Mouse (Mus musculus): ENCODE measurements at regions not wholly inside any gene's neighbourhood (a gene's known extent, or its start where the extent isn't known, plus 50 kb on each side); places are given as distances from the start of the nearest gene placed in this dataset.

- DNase-seq (ENCODE audit: low spot score, missing footprints), result peak; percentile 99
- peak overlapping the region; percentile 11; the same call in 1 of the 2 replicates for H3K4me2 ChIP-seq
- ATAC-seq (ENCODE audit: low FRiP score), result peak; percentile 75; the same call in 1 of the 2 replicates
- no peak overlapping the region for H3K27ac ChIP-seq (ENCODE audit: low read depth, low read length)
- peaks cover 18% of the 10 kb centered on the region for H3K4me1 ChIP-seq (ENCODE audit: control insufficient read depth, insufficient read depth, low read length)
- WGBS, result 37% methylated on average over 15 of the region's 15 CpGs
- peak overlapping the region; percentile 34; the same call in 1 of the 2 replicates for H3K9ac ChIP-seq (ENCODE audit: low read length)
- no peaks in the 10 kb centered on the region for H3K36me3 ChIP-seq (ENCODE audit: control insufficient read depth, insufficient read depth, low read length)
- H3K9me3 ChIP-seq (ENCODE audit: control insufficient read depth, low read length), result no peaks in the 10 kb centered on the region
- no peaks in the 10 kb centered on the region; the same call in 1 of the 2 replicates for H3K27me3 ChIP-seq (ENCODE audit: control insufficient read depth, insufficient read depth, low read length)
- H3K4me3 ChIP-seq (ENCODE audit: low read depth, low read length), result no peak overlapping the region
Observed at GRCm38 (mm10) chr1:61181099-61181821, 203.5 kb downstream of the Icos start.

DNA sequence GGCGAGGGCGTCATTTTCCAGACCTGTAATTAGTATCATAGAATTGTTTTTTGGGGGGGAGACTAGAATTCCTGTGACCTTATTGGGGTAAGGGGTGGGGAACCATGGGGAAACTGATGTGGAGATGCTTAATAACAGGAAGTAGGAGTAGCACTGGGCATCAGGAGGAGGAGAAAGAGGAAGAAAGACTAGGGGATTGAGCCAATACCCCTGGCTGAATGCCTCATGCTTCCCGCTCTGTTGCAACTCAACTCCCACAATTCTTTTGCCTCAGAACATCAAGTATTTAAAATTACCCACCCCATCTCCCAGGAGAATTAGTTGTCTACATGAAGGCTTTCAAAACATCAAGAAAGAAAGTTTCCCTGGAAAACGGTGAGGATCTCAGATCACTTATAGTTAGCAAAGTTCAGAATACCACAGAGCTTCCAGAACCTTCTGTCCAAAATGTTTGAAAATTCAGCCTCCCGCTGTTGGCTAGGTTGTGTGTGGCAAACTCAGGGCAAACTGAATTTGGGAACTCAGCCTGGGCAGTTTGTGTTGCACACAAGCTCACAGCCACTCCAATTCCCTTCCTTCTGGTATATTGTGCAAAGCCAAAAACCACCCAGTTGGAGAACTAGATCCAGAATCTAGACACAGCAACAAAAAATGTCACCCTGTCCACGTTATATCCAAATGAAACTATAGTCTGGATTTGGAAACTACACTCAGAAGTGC, 209.8 kb downstream of the Icos start:
- H3K36me3 ChIP-seq (ENCODE audit: control insufficient read depth, insufficient read depth, low read length), result no peaks in the 10 kb centered on the region
- H3K9ac ChIP-seq (ENCODE audit: low read length), result no peak overlapping the region
- no peaks in the 10 kb centered on the region for H3K4me1 ChIP-seq (ENCODE audit: control insufficient read depth, insufficient read depth, low read length)
- no peak for ATAC-seq (ENCODE audit: low FRiP score)
- no peak for DNase-seq (ENCODE audit: low spot score, missing footprints)
- H3K4me3 ChIP-seq (ENCODE audit: low read depth, low read length), result no peak overlapping the region
- no peaks in the 10 kb centered on the region for H3K9me3 ChIP-seq (ENCODE audit: control insufficient read depth, low read length)
- no peak overlapping the region for H3K4me2 ChIP-seq
- no peaks in the 10 kb centered on the region for H3K27me3 ChIP-seq (ENCODE audit: control insufficient read depth, insufficient read depth, low read length)
- WGBS, result 90% methylated on average over 6 of the region's 6 CpGs
- H3K27ac ChIP-seq (ENCODE audit: low read depth, low read length), result no peak overlapping the region

- H3K36me3 ChIP-seq (ENCODE audit: control insufficient read depth, insufficient read depth, low read length), result no peaks in the 10 kb centered on the region
- no peaks in the 10 kb centered on the region for H3K27me3 ChIP-seq (ENCODE audit: control insufficient read depth, insufficient read depth, low read length)
- H3K27ac ChIP-seq (ENCODE audit: low read depth, low read length), result no peak overlapping the region
- WGBS, result 91% methylated on average over 3 of the region's 3 CpGs
- no peak overlapping the region for H3K4me2 ChIP-seq
- no peak for ATAC-seq (ENCODE audit: low FRiP score)
- DNase-seq (ENCODE audit: low spot score, missing footprints), result no peak
- H3K4me1 ChIP-seq (ENCODE audit: control insufficient read depth, insufficient read depth, low read length), result no peaks in the 10 kb centered on the region
- H3K9me3 ChIP-seq (ENCODE audit: control insufficient read depth, low read length), result no peaks in the 10 kb centered on the region
- no peak overlapping the region for H3K4me3 ChIP-seq (ENCODE audit: low read depth, low read length)
- H3K9ac ChIP-seq (ENCODE audit: low read length), result no peak overlapping the region
Observed at GRCm38 (mm10) chr1:61190921-61191320, 213.2 kb downstream of the Icos start.

- peaks cover 6% of the 10 kb centered on the region for H3K4me1 ChIP-seq (ENCODE audit: control insufficient read depth, insufficient read depth, low read length)
- H3K9ac ChIP-seq (ENCODE audit: low read length), result no peak overlapping the region
- no peak overlapping the region for H3K4me3 ChIP-seq (ENCODE audit: low read depth, low read length)
- H3K36me3 ChIP-seq (ENCODE audit: control insufficient read depth, insufficient read depth, low read length), result no peaks in the 10 kb centered on the region
- no peaks in the 10 kb centered on the region for H3K9me3 ChIP-seq (ENCODE audit: control insufficient read depth, low read length)
- DNase-seq (ENCODE audit: low spot score, missing footprints) (no peak), ATAC-seq (ENCODE audit: low FRiP score) (no peak)
- no peak overlapping the region for H3K4me2 ChIP-seq
- 92% methylated on average over 3 of the region's 3 CpGs for WGBS
- no peak overlapping the region for H3K27ac ChIP-seq (ENCODE audit: low read depth, low read length)
- H3K27me3 ChIP-seq (ENCODE audit: control insufficient read depth, insufficient read depth, low read length), result no peaks in the 10 kb centered on the region
Observed at GRCm38 (mm10) chr1:61198549-61199062, 220.9 kb downstream of the Icos start.

GRCm38 (mm10) chr1:61201006-61201405, 223.3 kb downstream of the Icos start:
- H3K27ac ChIP-seq (ENCODE audit: low read depth, low read length), result no peak overlapping the region

DNA sequence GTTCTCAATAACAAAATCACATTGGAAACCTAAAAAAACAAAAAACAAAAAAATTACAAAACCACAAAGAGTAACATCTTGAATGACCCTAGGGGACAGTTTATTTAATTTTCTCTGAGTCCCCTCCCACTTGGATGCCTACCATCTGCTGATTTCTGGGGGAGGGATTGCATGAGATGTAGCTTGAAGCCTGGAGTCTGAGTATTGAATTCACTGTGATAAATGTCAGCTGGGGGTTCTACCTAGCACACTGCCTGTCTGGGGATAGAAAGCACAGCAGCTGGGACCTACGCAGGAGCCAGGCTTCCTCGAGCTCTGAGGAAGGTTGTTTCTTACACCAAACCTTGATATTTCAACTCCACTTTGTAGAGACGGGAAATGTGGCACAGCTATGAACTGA, 224.4 kb downstream of the Icos start:
- no peaks in the 10 kb centered on the region for H3K27me3 ChIP-seq (ENCODE audit: control insufficient read depth, insufficient read depth, low read length)
- H3K4me1 ChIP-seq (ENCODE audit: control insufficient read depth, insufficient read depth, low read length), result peaks cover 6% of the 10 kb centered on the region
- H3K9me3 ChIP-seq (ENCODE audit: control insufficient read depth, low read length), result no peaks in the 10 kb centered on the region
- DNase-seq (ENCODE audit: low spot score, missing footprints) (no peak), ATAC-seq (ENCODE audit: low FRiP score) (no peak)
- H3K9ac ChIP-seq (ENCODE audit: low read length), result no peak overlapping the region
- H3K4me2 ChIP-seq, result no peak overlapping the region
- WGBS, result 72% methylated on average over 3 of the region's 3 CpGs
- no peak overlapping the region for H3K27ac ChIP-seq (ENCODE audit: low read depth, low read length)
- H3K36me3 ChIP-seq (ENCODE audit: control insufficient read depth, insufficient read depth, low read length), result no peaks in the 10 kb centered on the region
- no peak overlapping the region for H3K4me3 ChIP-seq (ENCODE audit: low read depth, low read length)

More at GRCm38 (mm10) chr1:61201006-61201405, 223.3 kb downstream of the Icos start:
- Histone ChIP-seq H3K9ac (ENCODE audit: low read length) (no peak overlapping the region), H3K4me3 (ENCODE audit: low read depth, low read length) (no peak overlapping the region), H3K9me3 (ENCODE audit: control insufficient read depth, low read length) (no peaks in the 10 kb centered on the region), H3K4me1 (ENCODE audit: control insufficient read depth, insufficient read depth, low read length) (peaks cover 6% of the 10 kb centered on the region), H3K4me2 (no peak overlapping the region), H3K27me3 (ENCODE audit: control insufficient read depth, insufficient read depth, low read length) (no peaks in the 10 kb centered on the region), H3K36me3 (ENCODE audit: control insufficient read depth, insufficient read depth, low read length) (no peaks in the 10 kb centered on the region)
- ATAC-seq (ENCODE audit: low FRiP score) (no peak), DNase-seq (ENCODE audit: low spot score, missing footprints) (no peak)
- 82% methylated on average over 2 of the region's 2 CpGs for WGBS

DNA sequence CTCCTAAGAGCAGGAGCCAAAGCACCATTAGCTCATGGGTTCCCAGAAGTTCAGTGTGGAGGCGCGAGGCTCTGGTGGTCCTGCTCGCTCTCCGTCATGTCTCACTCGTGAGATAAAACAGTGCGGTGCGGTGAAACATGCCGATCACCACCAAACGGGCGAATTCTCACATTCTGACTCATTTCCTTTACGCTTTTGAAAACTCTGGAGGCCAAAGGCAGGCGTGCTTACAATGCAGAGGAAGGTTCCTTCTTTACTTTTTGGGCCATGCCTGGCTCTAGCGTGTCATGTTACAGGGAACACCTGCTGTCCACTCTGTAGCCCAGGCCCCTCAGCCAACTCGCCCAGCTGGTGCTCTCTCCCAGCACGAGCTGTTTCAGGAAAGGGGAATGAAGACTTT, 225.4 kb downstream of the Icos start:
- Histone ChIP-seq H3K4me2 (no peak overlapping the region), H3K4me1 (ENCODE audit: control insufficient read depth, insufficient read depth, low read length) (peaks cover 6% of the 10 kb centered on the region)

GRCm38 (mm10) chr1:61203612-61204011, 225.9 kb downstream of the Icos start:
- no peak for ATAC-seq (ENCODE audit: low FRiP score)
- H3K9me3 ChIP-seq (ENCODE audit: control insufficient read depth, low read length), result no peaks in the 10 kb centered on the region
- no peaks in the 10 kb centered on the region for H3K27me3 ChIP-seq (ENCODE audit: control insufficient read depth, insufficient read depth, low read length)
- no peak for DNase-seq (ENCODE audit: low spot score, missing footprints)
- H3K4me3 ChIP-seq (ENCODE audit: low read depth, low read length), result no peak overlapping the region
- no peaks in the 10 kb centered on the region for H3K36me3 ChIP-seq (ENCODE audit: control insufficient read depth, insufficient read depth, low read length)
- H3K4me2 ChIP-seq, result no peak overlapping the region
- no peak overlapping the region for H3K9ac ChIP-seq (ENCODE audit: low read length)
- H3K27ac ChIP-seq (ENCODE audit: low read depth, low read length), result no peak overlapping the region
- peaks cover 6% of the 10 kb centered on the region for H3K4me1 ChIP-seq (ENCODE audit: control insufficient read depth, insufficient read depth, low read length)
- WGBS, result 25% methylated on average over 6 of the region's 6 CpGs

More for the DNA sequence above, 225.4 kb downstream of the Icos start:
- Histone ChIP-seq H3K36me3 (ENCODE audit: control insufficient read depth, insufficient read depth, low read length) (no peaks in the 10 kb centered on the region), H3K9ac (ENCODE audit: low read length) (no peak overlapping the region), H3K27me3 (ENCODE audit: control insufficient read depth, insufficient read depth, low read length) (no peaks in the 10 kb centered on the region), H3K4me3 (ENCODE audit: low read depth, low read length) (no peak overlapping the region), H3K9me3 (ENCODE audit: control insufficient read depth, low read length) (no peaks in the 10 kb centered on the region), H3K27ac (ENCODE audit: low read depth, low read length) (no peak overlapping the region)
- ATAC-seq (ENCODE audit: low FRiP score) (peak; percentile 57; the same call in 1 of the 2 replicates), DNase-seq (ENCODE audit: low spot score, missing footprints) (peak; percentile 88)
- 34% methylated on average over 15 of the region's 15 CpGs for WGBS

DNA sequence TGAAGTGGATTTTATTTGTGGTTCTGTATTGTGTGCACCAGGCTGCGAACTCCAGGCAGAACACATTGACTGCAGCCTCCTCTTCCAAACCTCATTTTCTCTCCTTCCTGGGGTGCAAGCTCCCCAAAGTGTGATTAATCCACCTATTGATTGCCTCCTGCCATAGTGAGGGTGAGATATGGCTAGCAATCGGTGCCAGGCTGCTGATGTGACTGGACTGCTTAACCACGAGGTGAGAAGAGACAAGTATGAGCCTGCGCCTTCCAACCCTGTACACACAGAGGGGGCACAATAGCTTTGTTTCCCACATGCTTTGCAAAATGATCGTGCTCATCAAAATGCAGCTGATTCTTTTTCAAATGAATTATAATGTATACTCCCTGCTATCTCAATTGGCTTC, 227.4 kb downstream of the Icos start:
- Histone ChIP-seq H3K27ac (ENCODE audit: low read depth, low read length) (no peak overlapping the region), H3K4me2 (no peak overlapping the region), H3K9me3 (ENCODE audit: control insufficient read depth, low read length) (no peaks in the 10 kb centered on the region), H3K27me3 (ENCODE audit: control insufficient read depth, insufficient read depth, low read length) (no peaks in the 10 kb centered on the region), H3K9ac (ENCODE audit: low read length) (no peak overlapping the region), H3K36me3 (ENCODE audit: control insufficient read depth, insufficient read depth, low read length) (no peaks in the 10 kb centered on the region), H3K4me3 (ENCODE audit: low read depth, low read length) (no peak overlapping the region), H3K4me1 (ENCODE audit: control insufficient read depth, insufficient read depth, low read length) (peaks cover 6% of the 10 kb centered on the region)
- ATAC-seq (ENCODE audit: low FRiP score), result no peak
- WGBS, result 73% methylated on average over 5 of the region's 5 CpGs
- no peak for DNase-seq (ENCODE audit: low spot score, missing footprints)
